Mouse (Mus musculus): ENCODE measurements around the gene Defb15. TPM values are rescaled to one million over a fixed set of nuclear protein-coding genes. Genes with fewer than 3 reads are reported as not detected.
"Not testable (repeated sequence)": the region's sequence is repeated elsewhere in the genome, so short reads cannot be mapped to it uniquely, and the experiment has no call there.

Gene Defb15
- polyA plus RNA-seq, 1 experiment from 2014 or later = not detected

DNA sequence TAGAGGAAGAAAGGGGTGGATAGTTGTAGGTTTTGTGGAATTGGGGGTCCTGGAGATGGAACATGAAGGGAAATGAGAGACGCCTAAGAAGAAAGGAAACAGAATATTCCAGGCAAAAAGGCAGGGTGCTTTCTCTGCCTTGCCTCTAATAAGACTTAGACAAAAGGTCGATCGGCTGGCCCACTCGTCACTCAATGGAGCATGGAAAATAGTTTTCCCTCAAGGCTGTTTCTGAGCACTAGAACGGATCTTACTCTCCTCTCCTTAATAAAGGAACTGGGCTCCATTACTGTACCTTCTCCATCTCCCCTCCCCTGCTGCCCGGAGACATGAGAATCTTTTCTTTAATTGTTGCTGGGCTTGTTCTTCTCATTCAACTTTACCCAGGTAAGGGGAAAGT is 14.0 kb upstream of the Defb15 start, which contains the start of gene Defb13:
Defb13 (plus strand) TSS at position 301 of the 400 bp plus-strand sequence.
- Histone ChIP-seq H3K4me2 (replicated peaks) (no peak within 1 kb of the TSS), H3K4me3 (replicated peaks; ENCODE audit: low read length) (no peak within 1 kb of the TSS), H3K36me3 (replicated peaks; ENCODE audit: control insufficient read depth, insufficient read depth) (no peaks in the 10 kb centered on the region), H3K27me3 (ENCODE audit: control insufficient read depth, insufficient read depth, low read length) (no peaks in the 10 kb centered on the region), H3K4me1 (replicated peaks; ENCODE audit: control insufficient read depth, insufficient read depth, low read length) (no peaks in the 10 kb centered on the region), H3K27ac (no peak within 1 kb of the TSS), H3K9ac (no peak within 1 kb of the TSS), H3K9me3 (ENCODE audit: control insufficient read depth, low read length) (no peaks in the 10 kb centered on the region)
- no peak for DNase-seq (ENCODE audit: low spot score)
- no peak for ATAC-seq (ENCODE audit: low FRiP score)
- WGBS = 81% methylated on average over 6 of the region's 6 CpGs

GRCm38 (mm10) chr8:21938052-21938451 is 5.5 kb upstream of the Defb15 start, which contains the start of gene Defb35:
Gene Defb35, plus strand, starts transcription at chr8:21938352.
- not testable (repeated sequence) for H3K36me3 ChIP-seq (replicated peaks; ENCODE audit: control insufficient read depth, insufficient read depth); ATAC-seq (ENCODE audit: low FRiP score); H3K4me1 ChIP-seq (replicated peaks; ENCODE audit: control insufficient read depth, insufficient read depth, low read length); H3K27me3 ChIP-seq (ENCODE audit: control insufficient read depth, insufficient read depth, low read length); DNase-seq (ENCODE audit: low spot score); H3K27ac ChIP-seq; H3K9me3 ChIP-seq (ENCODE audit: control insufficient read depth, low read length); H3K9ac ChIP-seq; H3K4me3 ChIP-seq (replicated peaks; ENCODE audit: low read length); H3K4me2 ChIP-seq (replicated peaks)
- 91% methylated on average over 4 of the region's 4 CpGs for WGBS

DNA sequence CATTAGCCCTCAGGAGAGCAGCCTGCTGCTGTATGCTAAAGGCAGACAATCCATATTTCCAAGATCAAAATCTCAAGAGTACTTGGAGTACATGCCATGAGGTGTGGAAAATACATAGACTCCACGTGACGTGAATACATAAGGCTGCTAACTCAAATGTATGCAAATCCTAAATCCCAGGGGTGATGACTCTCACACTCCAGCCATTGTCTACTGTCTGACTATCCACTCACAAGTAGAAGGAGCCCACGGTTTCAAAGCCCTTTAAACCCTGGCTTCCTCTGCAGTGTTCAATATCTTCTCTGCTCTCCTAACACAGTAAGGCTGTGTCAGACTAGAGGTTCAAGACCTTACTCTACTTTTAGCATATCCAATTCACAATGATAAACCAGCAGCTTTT is 1.8 kb downstream of the Defb15 start:
- not testable (repeated sequence) for ATAC-seq (ENCODE audit: low FRiP score)
- 72% methylated on average over 3 of the region's 3 CpGs for WGBS

DNA sequence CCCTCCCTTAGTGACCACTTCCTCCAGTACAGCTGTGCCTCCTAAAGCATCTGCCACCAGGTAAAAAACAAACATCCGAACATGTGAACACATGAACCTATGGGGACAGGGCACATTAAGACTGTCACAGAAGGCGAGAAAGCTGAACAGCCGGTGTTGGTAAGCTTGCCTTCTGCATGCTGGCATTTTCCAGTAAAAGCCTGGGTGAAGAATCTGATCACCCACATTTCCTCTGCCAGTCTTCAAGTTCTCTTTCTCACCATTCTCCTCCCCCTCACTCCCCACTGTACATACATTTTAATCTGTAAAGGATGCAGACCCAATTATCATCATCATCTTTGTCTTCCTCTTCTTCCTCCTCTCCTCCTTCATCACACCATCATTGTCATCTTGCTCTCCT is 16.9 kb downstream of the Defb15 start:
- 92% methylated on average over 3 of the region's 3 CpGs for WGBS

More for the DNA sequence above, 1.8 kb downstream of the Defb15 start:
- H3K4me1 ChIP-seq (replicated peaks; ENCODE audit: control insufficient read depth, insufficient read depth, low read length); H3K9ac ChIP-seq; H3K27me3 ChIP-seq (ENCODE audit: control insufficient read depth, insufficient read depth, low read length); H3K9me3 ChIP-seq (ENCODE audit: control insufficient read depth, low read length); H3K27ac ChIP-seq; DNase-seq (ENCODE audit: low spot score); H3K4me3 ChIP-seq (replicated peaks; ENCODE audit: low read length); H3K36me3 ChIP-seq (replicated peaks; ENCODE audit: control insufficient read depth, insufficient read depth); H3K4me2 ChIP-seq (replicated peaks): not testable (repeated sequence)

GRCm38 (mm10) chr8:21912554-21912953 is 20.0 kb downstream of the Defb15 start:
- WGBS = 31% methylated on average over 2 of the region's 2 CpGs

More for the DNA sequence above, 16.9 kb downstream of the Defb15 start:
- no peak overlapping the region for H3K4me3 ChIP-seq (replicated peaks; ENCODE audit: low read length)
- no peaks in the 10 kb centered on the region for H3K4me1 ChIP-seq (replicated peaks; ENCODE audit: control insufficient read depth, insufficient read depth, low read length)
- ATAC-seq (ENCODE audit: low FRiP score) (no peak), DNase-seq (ENCODE audit: low spot score) (no peak)
- H3K9ac ChIP-seq = no peak overlapping the region
- no peak overlapping the region for H3K27ac ChIP-seq
- no peaks in the 10 kb centered on the region for H3K9me3 ChIP-seq (ENCODE audit: control insufficient read depth, low read length)
- no peaks in the 10 kb centered on the region for H3K36me3 ChIP-seq (replicated peaks; ENCODE audit: control insufficient read depth, insufficient read depth)
- no peaks in the 10 kb centered on the region for H3K27me3 ChIP-seq (ENCODE audit: control insufficient read depth, insufficient read depth, low read length)
- H3K4me2 ChIP-seq (replicated peaks) = no peak overlapping the region

DNA sequence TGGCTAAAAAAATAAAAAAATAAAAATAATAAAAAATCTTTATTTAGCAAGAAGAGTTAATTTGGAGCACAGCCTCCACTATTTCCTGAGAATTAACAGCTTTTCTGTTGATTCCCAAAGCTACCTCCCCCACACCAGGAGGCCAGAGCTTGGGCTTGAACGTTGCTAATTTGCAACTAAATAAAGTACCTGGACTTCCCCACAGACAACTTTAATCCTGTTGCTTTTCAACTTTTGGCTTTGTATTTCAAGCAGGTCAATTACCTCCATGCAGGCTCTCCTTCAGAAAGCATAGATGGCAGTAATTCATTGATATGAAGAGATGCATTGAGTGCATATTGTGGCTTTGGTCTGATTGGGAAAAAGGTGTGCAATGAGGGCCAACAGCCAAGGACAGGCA is 20.6 kb downstream of the Defb15 start:
- no peak overlapping the region for H3K27ac ChIP-seq
- no peak for DNase-seq (ENCODE audit: low spot score)
- H3K9me3 ChIP-seq (ENCODE audit: control insufficient read depth, low read length) = no peaks in the 10 kb centered on the region
- no peak overlapping the region for H3K9ac ChIP-seq
- H3K4me2 ChIP-seq (replicated peaks) = no peak overlapping the region
- H3K27me3 ChIP-seq (ENCODE audit: control insufficient read depth, insufficient read depth, low read length) = no peaks in the 10 kb centered on the region
- ATAC-seq (ENCODE audit: low FRiP score) = no peak
- no peak overlapping the region for H3K4me3 ChIP-seq (replicated peaks; ENCODE audit: low read length)
- 8% methylated on average over 1 of the region's 1 CpGs for WGBS
- no peaks in the 10 kb centered on the region for H3K4me1 ChIP-seq (replicated peaks; ENCODE audit: control insufficient read depth, insufficient read depth, low read length)
- no peaks in the 10 kb centered on the region for H3K36me3 ChIP-seq (replicated peaks; ENCODE audit: control insufficient read depth, insufficient read depth)

More at GRCm38 (mm10) chr8:21912554-21912953, 20.0 kb downstream of the Defb15 start:
- Histone ChIP-seq H3K36me3 (replicated peaks; ENCODE audit: control insufficient read depth, insufficient read depth) (no peaks in the 10 kb centered on the region), H3K4me3 (replicated peaks; ENCODE audit: low read length) (no peak overlapping the region), H3K9me3 (ENCODE audit: control insufficient read depth, low read length) (no peaks in the 10 kb centered on the region), H3K9ac (no peak overlapping the region), H3K4me2 (replicated peaks) (no peak overlapping the region), H3K27me3 (ENCODE audit: control insufficient read depth, insufficient read depth, low read length) (no peaks in the 10 kb centered on the region), H3K27ac (no peak overlapping the region), H3K4me1 (replicated peaks; ENCODE audit: control insufficient read depth, insufficient read depth, low read length) (no peaks in the 10 kb centered on the region)
- ATAC-seq (ENCODE audit: low FRiP score) = no peak
- DNase-seq (ENCODE audit: low spot score) = no peak

- H3K4me2 ChIP-seq (replicated peaks); H3K36me3 ChIP-seq (replicated peaks; ENCODE audit: control insufficient read depth, insufficient read depth); DNase-seq (ENCODE audit: low spot score); H3K9me3 ChIP-seq (ENCODE audit: control insufficient read depth, low read length); H3K4me3 ChIP-seq (replicated peaks; ENCODE audit: low read length); H3K27me3 ChIP-seq (ENCODE audit: control insufficient read depth, insufficient read depth, low read length); H3K27ac ChIP-seq; H3K4me1 ChIP-seq (replicated peaks; ENCODE audit: control insufficient read depth, insufficient read depth, low read length); H3K9ac ChIP-seq: not testable (repeated sequence)
- peak; percentile 24; the same call in 1 of the 2 replicates for ATAC-seq (ENCODE audit: low FRiP score)
Observed at GRCm38 (mm10) chr8:21906290-21906689, 26.2 kb downstream of the Defb15 start, which contains the start of gene Defb11. Gene Defb11, minus strand, starts transcription at chr8:21906412.

DNA sequence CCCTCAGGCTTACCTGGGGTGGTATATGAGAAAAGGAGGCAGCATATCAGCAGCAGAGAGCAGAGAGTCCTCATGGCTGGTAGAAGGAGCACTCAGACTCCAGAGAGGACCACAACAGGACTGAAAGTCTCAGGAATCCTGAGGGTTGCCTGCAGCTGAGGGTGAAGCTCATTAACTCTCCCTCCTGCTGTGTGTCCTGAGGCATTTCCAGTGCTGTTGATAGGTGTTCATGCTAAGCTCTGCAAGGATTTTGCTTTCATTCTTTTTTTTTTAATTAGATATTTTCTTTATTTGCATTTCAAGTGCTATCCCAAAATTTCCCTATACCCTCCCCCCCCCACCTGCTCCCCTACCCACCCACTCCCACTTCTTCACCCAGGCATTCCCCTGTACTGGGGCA is 47.2 kb downstream of the Defb15 start, which contains the start of gene Defb9:
Defb9 (minus strand) TSS at position 101 of the 400 bp plus-strand sequence.
- H3K9ac ChIP-seq; H3K27me3 ChIP-seq (ENCODE audit: control insufficient read depth, insufficient read depth, low read length); DNase-seq (ENCODE audit: low spot score); H3K9me3 ChIP-seq (ENCODE audit: control insufficient read depth, low read length); H3K4me1 ChIP-seq (replicated peaks; ENCODE audit: control insufficient read depth, insufficient read depth, low read length); ATAC-seq (ENCODE audit: low FRiP score); H3K27ac ChIP-seq; H3K4me2 ChIP-seq (replicated peaks); H3K4me3 ChIP-seq (replicated peaks; ENCODE audit: low read length); H3K36me3 ChIP-seq (replicated peaks; ENCODE audit: control insufficient read depth, insufficient read depth): not testable (repeated sequence)

Data from hindbrain, embryonic 14.5 days (tissue).